Mouse (Mus musculus): ENCODE data around the gene Gm45234.

DNA sequence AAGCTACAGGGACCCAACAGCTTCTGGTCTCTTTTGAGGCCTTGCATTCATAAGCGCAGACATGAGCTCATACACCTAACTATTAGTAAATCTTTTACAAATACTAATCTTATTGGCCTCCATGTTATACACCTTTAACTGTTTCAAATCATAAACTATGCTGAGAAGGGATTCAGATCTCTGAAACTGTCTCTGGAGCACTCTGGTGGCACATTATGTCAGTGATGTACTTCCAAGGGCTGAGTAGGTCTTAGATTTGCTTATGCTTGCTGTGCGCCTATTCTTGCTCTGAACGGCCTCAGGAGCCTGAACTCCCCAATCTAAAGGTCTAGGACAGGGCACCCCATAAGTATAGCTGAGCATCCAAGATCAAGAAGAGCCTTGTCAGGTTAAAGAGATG lies 14.0 kb downstream of the Gm45234 start:
- TF ChIP-seq CTCF (IDR thresholded peaks at IDR 0.05; ENCODE audit: low read depth): no peak
- no peak for TF ChIP-seq EP300 (IDR thresholded peaks at IDR 0.05; ENCODE audit: low read depth)

Measured in liver, postnatal 0 days (tissue).